Mouse (Mus musculus) hindbrain, embryonic 13.5 days (tissue): ENCODE data around the gene Hnrnpab. TPM values are rescaled to one million over a fixed set of nuclear protein-coding genes. Genes with fewer than 3 reads are reported as not detected.
"Not testable (repeated sequence)": the region's sequence is repeated elsewhere in the genome, so short reads cannot be mapped to it uniquely, and the experiment has no call there.

ENCODE experiments used
- ATAC-seq: fragments of 200-750 bp; cut with Nextera tagmentation; 2 replicates; pipeline ENCODE4 v1.8.0; 2017; ENCODE audit warnings: moderate TSS enrichment; ENCODE audit not compliant: low FRiP score
- H3K27ac ChIP-seq: fragments of 300-500 bp; sonication (generic); 2 replicates; pipeline ENCODE4 v1.5.1; 2015; ENCODE audit warnings: inconsistent platforms, mild to moderate bottlenecking, moderate library complexity
- H3K27me3 ChIP-seq: fragments of 300-500 bp; sonication (generic); 2 replicates; pipeline ENCODE4 v1.6.1; 2015; ENCODE audit warnings: mild to moderate bottlenecking, inconsistent platforms
- H3K36me3 ChIP-seq: fragments of 300-500 bp; sonication (generic); 2 replicates; pipeline ENCODE4 v1.6.1; 2015; ENCODE audit warnings: mild to moderate bottlenecking, inconsistent platforms
- H3K4me1 ChIP-seq: fragments of 300-500 bp; sonication (generic); replicated peaks from 2 replicates; pipeline ENCODE4 v1.6.1; 2015; ENCODE audit warnings: inconsistent platforms
- H3K4me2 ChIP-seq: fragments of 300-500 bp; sonication (generic); 2 replicates; pipeline ENCODE4 v1.6.1; 2015; ENCODE audit warnings: inconsistent platforms, mild to moderate bottlenecking, moderate library complexity
- H3K4me3 ChIP-seq: fragments of 300-500 bp; sonication (generic); 2 replicates; pipeline ENCODE4 v1.5.1; 2015; ENCODE audit warnings: mild to moderate bottlenecking, inconsistent platforms
- H3K9ac ChIP-seq: fragments of 300-500 bp; sonication (generic); 2 replicates; pipeline ENCODE4 v1.6.1; 2015; ENCODE audit warnings: mild to moderate bottlenecking, inconsistent platforms
- H3K9me3 ChIP-seq: fragments of 300-500 bp; sonication (generic); 2 replicates; pipeline ENCODE4 v1.6.1; 2016; ENCODE audit warnings: inconsistent platforms
- WGBS: fragments of 180-500 bp; shearing (Covaris S2); methylation state at CpG from one replicate; pipeline ENCODE4 v1.1.7; 2015; 5-methylcytosine and 5-hydroxymethylcytosine counted together
- polyA plus RNA-seq: library from polyadenylated mRNA; unstranded; fragments of >200 nt; fragmentation: Nextera tagmentation; extraction: Ambion mirVana; gene quantifications from 2 replicates; pipeline ENCODE4 v1.2.1, GENCODE M21; 2015

The Hnrnpab gene
- polyA plus RNA-seq, 1 experiment from 2014 or later: 427 TPM

GRCm38 (mm10) chr11:51645293-51645692, 38.6 kb upstream of the Hnrnpab start:
- peaks cover 9% of the 10 kb centered on the region for H3K36me3 ChIP-seq
- H3K9me3 ChIP-seq: no peaks in the 10 kb centered on the region
- H3K4me3 ChIP-seq: no peak overlapping the region
- H3K4me2 ChIP-seq: no peak overlapping the region
- H3K27me3 ChIP-seq: peaks cover 15% of the 10 kb centered on the region
- H3K27ac ChIP-seq: no peak overlapping the region
- H3K9ac ChIP-seq: no peak overlapping the region
- peaks cover 47% of the 10 kb centered on the region for H3K4me1 ChIP-seq
- ATAC-seq: no peak
- 85% methylated on average over 13 of the region's 13 CpGs for WGBS

GRCm38 (mm10) chr11:51644217-51644616, 37.6 kb upstream of the Hnrnpab start:
- peaks cover 36% of the 10 kb centered on the region for H3K4me1 ChIP-seq
- WGBS: 79% methylated on average over 16 of the region's 16 CpGs
- no peak for ATAC-seq
- no peak overlapping the region for H3K4me3 ChIP-seq
- H3K9me3 ChIP-seq: no peaks in the 10 kb centered on the region
- H3K4me2 ChIP-seq: no peak overlapping the region
- 0 out of 2 replicates have a peak overlapping the region, but pooled peaks have one; percentile 8 for H3K9ac ChIP-seq
- H3K27ac ChIP-seq: 0 out of 2 replicates have a peak overlapping the region, but pooled peaks have one; percentile 48
- H3K36me3 ChIP-seq: peaks cover 9% of the 10 kb centered on the region
- H3K27me3 ChIP-seq: peaks cover 5% of the 10 kb centered on the region

GRCm38 (mm10) chr11:51643761-51644160, 37.1 kb upstream of the Hnrnpab start:
- peaks cover 9% of the 10 kb centered on the region for H3K36me3 ChIP-seq
- H3K9me3 ChIP-seq: no peaks in the 10 kb centered on the region
- WGBS: 47% methylated on average over 15 of the region's 15 CpGs
- peak overlapping the region; percentile 48; the same call in 1 of the 2 replicates for H3K27ac ChIP-seq
- H3K4me2 ChIP-seq: no peak overlapping the region
- no peak overlapping the region for H3K4me3 ChIP-seq
- ATAC-seq: no peak
- H3K9ac ChIP-seq: 0 out of 2 replicates have a peak overlapping the region, but pooled peaks have one; percentile 8
- H3K27me3 ChIP-seq: 0 out of 2 replicates have a peak, but pooled peaks cover under 1% of the 10 kb centered on the region
- H3K4me1 ChIP-seq: peaks cover 32% of the 10 kb centered on the region

GRCm38 (mm10) chr11:51643202-51643601, 36.6 kb upstream of the Hnrnpab start:
- Histone ChIP-seq H3K9me3 (no peaks in the 10 kb centered on the region), H3K9ac (no peak overlapping the region), H3K4me1 (peaks cover 26% of the 10 kb centered on the region), H3K36me3 (peaks cover 9% of the 10 kb centered on the region), H3K27ac (peak overlapping the region; percentile 48; the same call in 1 of the 2 replicates), H3K27me3 (peaks cover 3% of the 10 kb centered on the region; the same call in 1 of the 2 replicates), H3K4me2 (no peak overlapping the region), H3K4me3 (no peak overlapping the region)
- WGBS: 77% methylated on average over 9 of the region's 9 CpGs
- no peak for ATAC-seq

- no peak for ATAC-seq
- no peak overlapping the region for H3K4me3 ChIP-seq
- H3K4me2 ChIP-seq: no peak overlapping the region
- 91% methylated on average over 7 of the region's 7 CpGs for WGBS
- peaks cover 26% of the 10 kb centered on the region for H3K4me1 ChIP-seq
- H3K27ac ChIP-seq: no peak overlapping the region
- H3K27me3 ChIP-seq: peaks cover 7% of the 10 kb centered on the region
- peaks cover 9% of the 10 kb centered on the region for H3K36me3 ChIP-seq
- no peaks in the 10 kb centered on the region for H3K9me3 ChIP-seq
- no peak overlapping the region for H3K9ac ChIP-seq
Observed at GRCm38 (mm10) chr11:51640748-51641147, 34.1 kb upstream of the Hnrnpab start.

GRCm38 (mm10) chr11:51638497-51638896, 31.9 kb upstream of the Hnrnpab start:
- no peak overlapping the region for H3K4me2 ChIP-seq
- H3K27me3 ChIP-seq: peaks cover 7% of the 10 kb centered on the region
- WGBS: 74% methylated on average over 5 of the region's 5 CpGs
- H3K27ac ChIP-seq: no peak overlapping the region
- H3K4me3 ChIP-seq: no peak overlapping the region
- H3K9me3 ChIP-seq: no peaks in the 10 kb centered on the region
- H3K36me3 ChIP-seq: peaks cover 1% of the 10 kb centered on the region; the same call in 1 of the 2 replicates
- peaks cover 31% of the 10 kb centered on the region for H3K4me1 ChIP-seq
- ATAC-seq: no peak
- H3K9ac ChIP-seq: no peak overlapping the region

- Histone ChIP-seq H3K36me3 (no peaks in the 10 kb centered on the region), H3K27me3 (peaks cover 7% of the 10 kb centered on the region), H3K9ac (no peak overlapping the region), H3K9me3 (no peaks in the 10 kb centered on the region), H3K4me3 (no peak overlapping the region), H3K4me2 (0 out of 2 replicates have a peak overlapping the region, but pooled peaks have one; percentile 26), H3K4me1 (peaks cover 30% of the 10 kb centered on the region), H3K27ac (no peak overlapping the region)
- ATAC-seq: no peak
- WGBS: 6% methylated on average over 17 of the region's 17 CpGs
Observed at GRCm38 (mm10) chr11:51637971-51638414, 31.3 kb upstream of the Hnrnpab start.

GRCm38 (mm10) chr11:51636323-51636684, 29.7 kb upstream of the Hnrnpab start:
- ATAC-seq: peak; percentile 37
- Histone ChIP-seq H3K9ac (peak overlapping the region; percentile 86), H3K4me2 (peak overlapping the region; percentile 74), H3K9me3 (no peaks in the 10 kb centered on the region), H3K27ac (peak overlapping the region; percentile 86), H3K4me3 (peak overlapping the region; percentile 77), H3K36me3 (no peaks in the 10 kb centered on the region), H3K4me1 (peaks cover 39% of the 10 kb centered on the region), H3K27me3 (peaks cover 7% of the 10 kb centered on the region)
- 4% methylated on average over 6 of the region's 6 CpGs for WGBS

- H3K9ac ChIP-seq: peak within 1 kb of the TSS; percentile 86
- H3K4me3 ChIP-seq: peak within 1 kb of the TSS; percentile 77
- peak within 1 kb of the TSS; percentile 86 for H3K27ac ChIP-seq
- peak within 1 kb of the TSS; percentile 74 for H3K4me2 ChIP-seq
- H3K27me3 ChIP-seq: peaks cover 7% of the 10 kb centered on the region
- peak; percentile 92 for ATAC-seq
- peaks cover 39% of the 10 kb centered on the region for H3K4me1 ChIP-seq
- under 1% methylated on average over 61 of the region's 61 CpGs for WGBS
- no peaks in the 10 kb centered on the region for H3K36me3 ChIP-seq
- no peaks in the 10 kb centered on the region for H3K9me3 ChIP-seq
Observed at GRCm38 (mm10) chr11:51635525-51636322, 29.1 kb upstream of the Hnrnpab start, which contains the start of gene Rmnd5b. TSS of gene Rmnd5b (minus strand) at chr11:51635896.

GRCm38 (mm10) chr11:51635127-51635524, 28.5 kb upstream of the Hnrnpab start:
- WGBS: 22% methylated on average over 6 of the region's 6 CpGs
- H3K27me3 ChIP-seq: peaks cover 7% of the 10 kb centered on the region
- peak overlapping the region; percentile 86 for H3K9ac ChIP-seq
- peak; percentile 25 for ATAC-seq
- peak overlapping the region; percentile 86 for H3K27ac ChIP-seq
- no peaks in the 10 kb centered on the region for H3K9me3 ChIP-seq
- peak overlapping the region; percentile 77 for H3K4me3 ChIP-seq
- peaks cover 39% of the 10 kb centered on the region for H3K4me1 ChIP-seq
- peak overlapping the region; percentile 74 for H3K4me2 ChIP-seq
- no peaks in the 10 kb centered on the region for H3K36me3 ChIP-seq

GRCm38 (mm10) chr11:51633721-51634120, 27.1 kb upstream of the Hnrnpab start:
- Histone ChIP-seq H3K9me3 (no peaks in the 10 kb centered on the region), H3K9ac (no peak overlapping the region)
- 86% methylated on average over 3 of the region's 3 CpGs for WGBS

GRCm38 (mm10) chr11:51633200-51633599, 26.6 kb upstream of the Hnrnpab start:
- H3K36me3 ChIP-seq: peaks cover 13% of the 10 kb centered on the region
- 94% methylated on average over 7 of the region's 7 CpGs for WGBS
- not testable (repeated sequence) for H3K27ac ChIP-seq, H3K4me3 ChIP-seq, H3K27me3 ChIP-seq, H3K4me2 ChIP-seq, H3K9me3 ChIP-seq, ATAC-seq, H3K9ac ChIP-seq
- H3K4me1 ChIP-seq: peaks cover 39% of the 10 kb centered on the region

More at GRCm38 (mm10) chr11:51633721-51634120, 27.1 kb upstream of the Hnrnpab start:
- no peak overlapping the region for H3K27ac ChIP-seq
- H3K4me3 ChIP-seq: no peak overlapping the region
- peaks cover 39% of the 10 kb centered on the region for H3K4me1 ChIP-seq
- peaks cover 7% of the 10 kb centered on the region for H3K27me3 ChIP-seq
- no peak overlapping the region for H3K4me2 ChIP-seq
- no peak for ATAC-seq
- H3K36me3 ChIP-seq: peaks cover 10% of the 10 kb centered on the region
